Mouse (Mus musculus): Measurements from ENCODE around the gene Sept12. TPM values are rescaled to one million over a fixed set of nuclear protein-coding genes. Genes with fewer than 3 reads are reported as not detected.

The Sept12 gene
- polyA plus RNA-seq, 1 experiment from 2014 or later, result not detected

DNA sequence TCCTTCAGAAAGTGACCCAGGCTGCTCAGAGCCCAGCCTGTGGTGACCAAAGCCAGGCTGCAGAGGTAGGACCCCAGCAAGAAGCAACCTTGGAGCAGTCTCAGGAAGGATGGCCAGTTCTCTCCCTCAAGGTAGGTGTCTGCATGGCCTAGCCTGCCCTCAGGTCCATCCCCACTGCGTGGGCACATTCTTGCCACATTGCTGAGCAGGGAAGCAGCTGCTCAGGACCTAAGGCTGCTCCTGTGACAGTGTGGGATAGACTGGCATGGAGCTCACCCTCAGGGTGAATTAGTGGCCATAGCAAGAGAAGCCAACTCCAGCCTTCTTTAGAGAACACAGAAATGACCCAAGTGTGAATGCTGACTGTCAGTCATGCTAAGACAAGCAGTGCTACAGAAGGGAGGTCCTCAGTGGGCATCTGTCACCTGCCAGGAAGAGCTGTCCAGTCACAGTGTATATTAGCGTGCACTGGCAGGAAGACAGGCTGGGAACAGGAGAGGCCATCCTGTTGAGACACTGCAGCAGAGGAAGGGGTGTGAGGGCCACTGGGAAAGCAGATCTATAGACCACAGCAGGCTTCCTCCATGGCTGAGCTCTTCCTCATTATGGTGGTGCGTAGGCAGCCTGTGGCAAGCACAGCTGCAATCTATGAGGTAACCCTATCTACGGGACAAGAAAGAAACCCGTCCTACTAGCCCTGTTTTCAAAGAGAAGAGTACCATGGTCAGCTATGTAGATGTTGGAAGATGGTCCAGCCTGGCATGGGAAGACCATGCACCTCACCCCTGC is 28.4 kb downstream of the Sept12 start:
- Histone ChIP-seq H3K9ac (no peak overlapping the region), H3K9me3 (no peaks in the 10 kb centered on the region), H3K4me3 (no peak overlapping the region), H3K27ac (no peak overlapping the region), H3K4me1 (peaks cover 5% of the 10 kb centered on the region), H3K27me3 (no peaks in the 10 kb centered on the region), H3K36me3 (no peaks in the 10 kb centered on the region), H3K4me2 (no peak overlapping the region)
- no peak for ATAC-seq (ENCODE audit: insufficient number of reproducible peaks, insufficient read depth, low FRiP score, low TSS enrichment, low read depth)
- 89% methylated on average over 5 of the region's 5 CpGs for WGBS

DNA sequence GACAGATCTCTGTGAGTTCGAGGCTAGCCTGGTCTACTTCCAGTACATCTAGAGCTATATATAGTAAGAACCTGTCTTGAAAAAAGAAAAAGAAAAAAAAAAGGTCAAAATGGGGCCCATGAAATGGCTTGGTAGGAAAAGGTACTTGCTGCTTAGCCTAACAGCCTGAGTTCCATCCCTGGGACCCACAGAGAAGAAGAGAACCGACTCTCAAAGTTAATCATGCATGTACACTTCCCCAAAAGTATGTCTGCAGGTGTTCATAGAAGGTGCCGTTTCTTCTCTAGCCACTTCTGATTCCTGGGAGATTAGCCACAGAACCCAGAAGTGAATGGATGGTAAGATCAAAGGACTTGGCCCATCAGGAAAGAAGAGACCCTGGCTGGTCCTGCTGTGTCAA is 29.2 kb downstream of the Sept12 start:
- no peak for ATAC-seq (ENCODE audit: insufficient number of reproducible peaks, insufficient read depth, low FRiP score, low TSS enrichment, low read depth)
- H3K27ac ChIP-seq, result no peak overlapping the region
- H3K4me2 ChIP-seq, result no peak overlapping the region
- H3K4me1 ChIP-seq, result peaks cover 5% of the 10 kb centered on the region
- no peaks in the 10 kb centered on the region for H3K27me3 ChIP-seq
- no peaks in the 10 kb centered on the region for H3K36me3 ChIP-seq
- H3K9ac ChIP-seq, result no peak overlapping the region
- no peak overlapping the region for H3K4me3 ChIP-seq
- WGBS, result 76% methylated on average over 3 of the region's 3 CpGs
- no peaks in the 10 kb centered on the region for H3K9me3 ChIP-seq

DNA sequence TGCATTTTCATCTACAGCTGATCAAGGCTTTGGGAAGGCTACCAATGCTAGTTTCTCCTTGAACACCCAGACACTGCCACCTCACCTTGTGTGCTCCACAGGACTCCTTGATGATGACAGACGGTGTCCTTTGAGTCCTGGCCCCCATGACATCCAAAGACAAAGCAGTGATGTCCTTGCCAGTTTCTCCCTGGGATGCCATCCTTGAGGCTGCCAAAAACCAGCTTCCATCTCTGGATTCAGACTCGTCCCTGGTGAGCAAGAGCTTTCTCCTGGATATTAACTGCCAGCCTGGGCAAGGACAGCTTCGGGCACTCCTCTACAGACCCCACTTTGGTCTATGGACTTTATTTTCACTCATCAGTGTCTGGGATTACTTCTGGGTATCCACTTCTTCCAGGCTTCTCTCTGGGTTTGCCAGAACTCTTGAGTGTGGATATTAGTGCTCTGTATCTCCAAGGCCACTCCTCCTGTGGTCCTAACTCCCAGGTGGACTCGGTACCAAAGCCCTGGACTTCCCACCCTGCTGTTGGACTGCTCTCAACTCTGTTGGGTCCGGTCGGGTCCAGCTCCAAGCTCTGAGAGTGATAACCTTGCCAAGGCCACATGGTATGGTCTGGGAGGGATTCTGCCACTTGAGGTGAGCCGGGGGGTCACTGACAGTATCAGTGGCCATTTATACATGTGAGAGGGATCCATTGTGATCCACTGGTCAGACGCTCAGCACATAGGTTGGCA is 32.1 kb downstream of the Sept12 start:
- Histone ChIP-seq H3K9me3 (no peaks in the 10 kb centered on the region), H3K4me2 (peak overlapping the region; percentile 84; the same call in 1 of the 2 replicates), H3K36me3 (0 out of 2 replicates have a peak, but pooled peaks cover 4% of the 10 kb centered on the region), H3K27ac (no peak overlapping the region), H3K27me3 (no peaks in the 10 kb centered on the region), H3K4me3 (no peak overlapping the region), H3K9ac (peak overlapping the region; percentile 40; the same call in 1 of the 2 replicates), H3K4me1 (peaks cover 22% of the 10 kb centered on the region)
- no peak for ATAC-seq (ENCODE audit: insufficient number of reproducible peaks, insufficient read depth, low FRiP score, low TSS enrichment, low read depth)
- WGBS, result 90% methylated on average over 8 of the region's 8 CpGs

DNA sequence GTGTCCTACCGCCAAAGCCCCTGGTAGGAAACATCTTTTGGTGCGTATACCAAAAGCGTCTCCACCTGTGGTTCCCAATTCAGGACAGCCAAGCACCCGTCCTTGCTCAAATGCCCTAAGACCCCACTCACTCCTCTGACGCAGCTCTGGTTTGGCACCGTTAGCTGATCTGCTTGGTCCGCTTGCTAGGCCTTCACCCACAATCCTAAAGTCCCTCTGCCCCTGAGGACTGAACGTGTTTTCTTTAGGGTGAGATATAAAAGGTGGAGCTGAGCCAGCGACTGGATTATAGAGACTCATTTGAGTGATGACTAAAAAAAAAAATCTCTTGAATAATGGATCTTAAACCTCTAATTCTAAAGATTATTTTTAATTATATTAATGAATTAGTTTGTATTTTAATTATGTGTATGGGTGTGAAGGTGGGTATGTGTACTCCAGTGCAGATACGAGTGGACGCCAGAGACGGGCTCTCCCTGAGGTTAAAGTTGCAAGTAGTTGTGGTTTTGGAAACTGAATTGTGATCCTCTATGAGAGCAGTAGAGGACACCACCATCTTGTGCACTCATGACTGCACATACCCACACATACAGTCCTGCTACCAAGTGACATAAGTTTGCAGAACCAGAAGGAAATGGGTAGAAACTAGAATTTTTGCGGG is 32.8 kb downstream of the Sept12 start:
- peak overlapping the region; percentile 84 for H3K4me2 ChIP-seq
- H3K4me1 ChIP-seq, result peaks cover 22% of the 10 kb centered on the region
- 22% methylated on average over 13 of the region's 13 CpGs for whole genome bisulfite sequencing
- H3K4me3 ChIP-seq, result peak overlapping the region; percentile 95
- H3K27me3 ChIP-seq, result no peaks in the 10 kb centered on the region
- peak overlapping the region; percentile 87; the same call in 1 of the 2 replicates for H3K27ac ChIP-seq
- no peaks in the 10 kb centered on the region for H3K9me3 ChIP-seq
- no peak; the same call in 1 of the 2 replicates for ATAC-seq (ENCODE audit: insufficient number of reproducible peaks, insufficient read depth, low FRiP score, low TSS enrichment, low read depth)
- H3K9ac ChIP-seq, result peak overlapping the region; percentile 94
- peaks cover 11% of the 10 kb centered on the region; the same call in 1 of the 2 replicates for H3K36me3 ChIP-seq

DNA sequence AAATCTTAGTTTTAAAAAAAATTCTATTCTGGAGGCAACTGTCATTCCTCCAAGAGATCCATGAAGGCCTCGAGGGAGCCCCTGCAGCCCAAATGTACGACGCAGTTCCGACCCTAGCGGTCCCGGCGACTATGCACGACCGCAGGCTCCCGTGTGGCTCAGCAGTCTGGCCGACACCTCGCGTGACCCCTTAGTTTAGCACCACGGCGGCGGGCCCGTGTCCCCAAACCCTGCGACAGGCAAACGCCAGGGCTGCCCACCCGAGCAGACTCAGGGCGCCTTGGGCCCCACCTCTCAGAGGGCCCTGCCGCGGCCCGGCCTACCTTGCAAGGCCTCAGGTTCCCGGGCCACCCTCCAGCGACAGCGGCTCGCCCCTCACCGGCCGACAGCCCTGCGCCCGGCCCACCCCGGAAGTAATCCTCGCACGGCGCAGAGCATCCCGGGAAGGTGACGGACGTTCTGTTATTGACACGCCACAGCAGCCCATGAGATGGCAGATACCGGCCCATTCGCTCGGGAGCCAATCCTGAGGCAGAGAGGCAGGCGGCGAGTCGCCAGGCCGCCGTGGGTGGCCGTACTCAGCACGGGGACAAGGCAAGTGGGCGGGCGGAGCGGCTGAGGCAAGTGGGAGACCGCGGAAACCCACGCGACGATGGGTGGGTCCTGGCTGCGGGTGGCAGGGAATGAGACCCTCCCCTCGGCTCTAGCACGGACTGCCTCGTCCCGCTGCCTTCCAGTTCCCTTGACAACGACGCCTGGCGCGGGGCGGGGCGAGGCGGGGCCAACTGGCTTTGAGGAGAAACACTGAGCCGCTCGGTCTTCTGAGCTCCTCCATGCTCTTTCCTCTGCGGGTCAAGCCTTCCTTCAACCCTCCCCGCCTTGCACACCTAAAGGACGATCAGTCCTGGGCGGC is 33.6 kb downstream of the Sept12 start, which contains the start of gene Anks3:
TSS of gene Anks3 (minus strand) at position 409 of the 913 bp plus-strand sequence.
- no peaks in the 10 kb centered on the region for H3K27me3 ChIP-seq
- peak within 1 kb of the TSS; percentile 95 for H3K4me3 ChIP-seq
- peak within 1 kb of the TSS; percentile 84 for H3K4me2 ChIP-seq
- ATAC-seq (ENCODE audit: insufficient number of reproducible peaks, insufficient read depth, low FRiP score, low TSS enrichment, low read depth), result peak; percentile 98
- under 1% methylated on average over 76 of the region's 76 CpGs for WGBS
- peaks cover 19% of the 10 kb centered on the region for H3K36me3 ChIP-seq
- H3K4me1 ChIP-seq, result peaks cover 22% of the 10 kb centered on the region
- peak within 1 kb of the TSS; percentile 94 for H3K9ac ChIP-seq
- H3K27ac ChIP-seq, result peak within 1 kb of the TSS; percentile 87
- H3K9me3 ChIP-seq, result no peaks in the 10 kb centered on the region

DNA sequence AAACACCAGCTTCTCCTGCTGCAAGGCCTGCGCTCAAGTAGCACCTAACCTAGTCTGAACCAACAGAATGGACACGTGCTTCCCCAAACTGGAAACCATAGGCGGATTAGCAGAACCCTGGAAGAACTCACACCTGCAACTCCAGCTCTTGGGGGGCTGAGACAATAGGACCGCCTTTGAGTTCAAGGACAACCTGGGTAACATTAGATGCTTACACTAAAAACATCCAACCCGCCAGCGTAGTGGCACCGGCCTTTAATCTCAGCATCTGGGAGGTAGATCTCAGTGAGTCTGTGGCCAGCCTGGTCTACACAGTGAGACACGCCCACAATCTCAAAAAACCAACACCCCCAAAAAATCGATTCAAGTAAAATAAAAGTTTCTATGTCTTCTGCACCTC is 34.3 kb downstream of the Sept12 start:
- Histone ChIP-seq H3K27me3 (no peaks in the 10 kb centered on the region), H3K9ac (peak overlapping the region; percentile 94), H3K9me3 (no peaks in the 10 kb centered on the region), H3K36me3 (peaks cover 22% of the 10 kb centered on the region), H3K4me1 (peaks cover 22% of the 10 kb centered on the region), H3K27ac (peak overlapping the region; percentile 87; the same call in 1 of the 2 replicates), H3K4me2 (peak overlapping the region; percentile 84), H3K4me3 (peak overlapping the region; percentile 95)
- WGBS, result 35% methylated on average over 9 of the region's 9 CpGs
- ATAC-seq (ENCODE audit: insufficient number of reproducible peaks, insufficient read depth, low FRiP score, low TSS enrichment, low read depth), result no peak

DNA sequence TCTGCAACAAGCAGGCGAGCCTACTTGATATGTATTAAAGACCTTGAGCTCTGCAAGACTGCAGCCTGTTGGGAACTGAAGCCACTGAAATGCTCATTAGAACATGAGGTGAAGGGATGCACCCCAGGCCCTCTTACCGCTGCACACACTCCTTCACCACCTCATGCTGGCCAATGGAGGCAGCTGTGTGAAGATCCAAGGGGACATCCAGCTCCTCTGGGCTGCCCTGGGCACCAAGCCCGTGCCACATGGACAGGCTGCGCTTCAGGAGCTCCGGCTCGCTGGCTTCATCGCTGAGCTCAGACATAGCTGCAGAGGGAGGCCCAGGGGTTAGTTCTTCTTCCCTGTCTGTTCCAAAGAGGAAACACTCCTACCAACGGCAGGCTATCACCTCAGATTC is 37.4 kb downstream of the Sept12 start:
- no peaks in the 10 kb centered on the region for H3K27me3 ChIP-seq
- peaks cover 48% of the 10 kb centered on the region for H3K36me3 ChIP-seq
- no peak for ATAC-seq (ENCODE audit: insufficient number of reproducible peaks, insufficient read depth, low FRiP score, low TSS enrichment, low read depth)
- H3K4me3 ChIP-seq, result no peak overlapping the region
- no peak overlapping the region for H3K27ac ChIP-seq
- H3K4me2 ChIP-seq, result no peak overlapping the region
- 89% methylated on average over 8 of the region's 8 CpGs for WGBS
- no peak overlapping the region for H3K9ac ChIP-seq
- H3K9me3 ChIP-seq, result no peaks in the 10 kb centered on the region
- peaks cover 20% of the 10 kb centered on the region for H3K4me1 ChIP-seq

DNA sequence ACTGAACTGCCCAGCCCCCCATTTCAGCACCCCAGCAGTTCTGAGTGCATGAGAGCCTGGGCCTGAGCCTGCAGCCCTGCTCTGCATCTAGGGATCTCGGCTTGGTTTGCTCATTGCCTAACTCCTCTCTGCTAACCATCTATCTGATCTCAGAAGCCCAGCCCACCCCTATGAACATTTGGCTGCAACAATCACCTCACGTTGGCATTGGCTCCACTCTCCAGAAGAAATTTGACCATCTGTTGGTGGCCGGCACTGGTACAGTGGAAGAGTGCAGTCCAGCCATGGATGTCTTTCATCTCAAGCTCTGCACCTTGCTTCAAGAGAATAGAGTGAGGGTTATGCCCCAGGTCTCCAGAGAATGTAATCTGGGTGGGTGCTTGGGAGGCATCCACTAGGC is 40.2 kb downstream of the Sept12 start:
- WGBS, result 91% methylated on average over 3 of the region's 3 CpGs
- Histone ChIP-seq H3K27ac (no peak overlapping the region), H3K36me3 (peaks cover 76% of the 10 kb centered on the region), H3K27me3 (no peaks in the 10 kb centered on the region), H3K9me3 (no peaks in the 10 kb centered on the region), H3K4me3 (no peak overlapping the region), H3K9ac (no peak overlapping the region), H3K4me1 (peaks cover 6% of the 10 kb centered on the region), H3K4me2 (no peak overlapping the region)
- ATAC-seq (ENCODE audit: insufficient number of reproducible peaks, insufficient read depth, low FRiP score, low TSS enrichment, low read depth), result no peak

DNA sequence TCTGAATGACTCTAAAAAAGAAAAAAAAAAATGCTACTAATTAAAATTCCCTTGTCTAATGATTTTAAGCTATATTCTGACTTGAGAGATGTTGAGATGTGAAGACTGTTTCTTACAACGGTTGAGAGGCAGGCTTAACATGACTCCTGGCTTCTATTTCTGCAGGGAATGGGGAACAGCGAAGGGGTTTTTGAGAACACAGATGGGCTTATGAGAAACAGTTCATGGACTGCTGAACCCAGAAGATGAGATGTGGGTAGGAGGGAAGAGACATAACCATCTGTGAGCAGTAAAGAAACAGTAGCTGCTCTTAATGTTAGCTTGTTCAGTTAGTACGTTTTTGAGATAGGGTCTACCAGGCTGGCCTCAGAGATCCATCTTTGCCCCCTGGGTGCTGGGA is 41.0 kb downstream of the Sept12 start:
- H3K27ac ChIP-seq, result no peak overlapping the region
- no peak overlapping the region for H3K4me2 ChIP-seq
- WGBS, result 90% methylated on average over 3 of the region's 3 CpGs
- no peak for ATAC-seq (ENCODE audit: insufficient number of reproducible peaks, insufficient read depth, low FRiP score, low TSS enrichment, low read depth)
- H3K36me3 ChIP-seq, result peaks cover 85% of the 10 kb centered on the region
- no peaks in the 10 kb centered on the region for H3K9me3 ChIP-seq
- no peaks in the 10 kb centered on the region for H3K4me1 ChIP-seq
- H3K4me3 ChIP-seq, result no peak overlapping the region
- no peaks in the 10 kb centered on the region for H3K27me3 ChIP-seq
- H3K9ac ChIP-seq, result no peak overlapping the region

DNA sequence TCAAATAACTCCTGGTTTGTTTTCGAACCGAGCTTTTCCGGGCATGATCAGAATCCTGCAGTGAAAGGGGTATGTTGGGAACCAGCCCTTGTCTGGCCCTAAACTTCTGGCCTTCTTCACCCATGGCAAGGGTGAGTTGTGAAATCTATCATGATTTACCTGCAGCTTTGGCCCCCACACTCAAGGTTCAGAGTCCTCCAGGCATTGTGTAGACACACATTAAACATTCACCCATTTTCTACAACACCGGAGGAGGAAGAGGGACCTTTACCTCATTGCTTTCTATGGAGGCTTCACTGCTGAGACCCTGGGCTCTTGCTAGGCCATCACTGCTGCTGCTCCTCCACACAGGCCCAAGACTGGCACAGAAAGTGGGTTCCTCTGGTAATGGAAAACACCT is 50.3 kb downstream of the Sept12 start:
- Histone ChIP-seq H3K9me3 (no peaks in the 10 kb centered on the region), H3K4me3 (no peak overlapping the region), H3K4me1 (no peaks in the 10 kb centered on the region), H3K4me2 (no peak overlapping the region), H3K27me3 (no peaks in the 10 kb centered on the region), H3K27ac (no peak overlapping the region), H3K9ac (no peak overlapping the region), H3K36me3 (peaks cover 87% of the 10 kb centered on the region)
- 93% methylated on average over 4 of the region's 4 CpGs for WGBS
- ATAC-seq (ENCODE audit: insufficient number of reproducible peaks, insufficient read depth, low FRiP score, low TSS enrichment, low read depth), result no peak

DNA sequence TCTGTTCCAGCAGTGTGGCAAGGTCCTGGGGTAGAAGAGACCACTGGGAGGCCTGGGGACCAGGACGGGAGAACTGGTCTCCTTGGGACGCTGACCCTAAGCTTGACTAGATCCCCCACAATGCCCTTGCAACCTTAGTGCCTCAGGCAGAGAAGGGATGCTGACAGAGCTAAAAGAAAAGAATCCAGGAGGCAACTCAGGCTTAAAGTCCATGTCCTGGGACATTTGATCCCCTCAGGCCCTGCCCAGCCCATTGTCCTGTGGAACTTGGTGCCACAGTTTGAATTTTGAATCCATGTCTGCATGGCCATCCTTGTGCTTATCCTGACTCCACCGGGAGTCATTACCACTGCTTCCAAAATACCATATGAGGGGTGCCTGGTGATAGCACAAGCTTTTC is 51.5 kb downstream of the Sept12 start:
- no peak for ATAC-seq (ENCODE audit: insufficient number of reproducible peaks, insufficient read depth, low FRiP score, low TSS enrichment, low read depth)
- Histone ChIP-seq H3K36me3 (peaks cover 87% of the 10 kb centered on the region), H3K4me2 (no peak overlapping the region), H3K9ac (no peak overlapping the region), H3K9me3 (no peaks in the 10 kb centered on the region), H3K4me3 (no peak overlapping the region), H3K27me3 (no peaks in the 10 kb centered on the region), H3K4me1 (no peaks in the 10 kb centered on the region), H3K27ac (no peak overlapping the region)
- WGBS, result 81% methylated on average over 3 of the region's 3 CpGs
